Mouse (Mus musculus) small intestine, adult 2 months (tissue): ENCODE data around the gene Baiap2l2. TPM values are rescaled to one million over a fixed set of nuclear protein-coding genes. Genes with fewer than 3 reads are reported as not detected.
A peak's percentile ranks its signal among the peaks of the same experiment; 100 is the strongest.

Experiments
- H3K27ac ChIP-seq: fragments of 200-500 bp; 2 replicates; pipeline ENCODE4 v1.5.1; 2012; ENCODE audit warnings: low read depth, low read length, control low read depth, inconsistent platforms; ENCODE audit not compliant: insufficient read depth
- H3K27me3 ChIP-seq: fragments of 200-500 bp; 2 replicates; pipeline ENCODE4 v1.6.1; 2012; ENCODE audit warnings: mild to moderate bottlenecking, moderate library complexity, low read length, inconsistent platforms; ENCODE audit not compliant: control insufficient read depth, insufficient read depth
- H3K36me3 ChIP-seq: fragments of 200-500 bp; 2 replicates; pipeline ENCODE4 v1.6.1; 2012; ENCODE audit warnings: mild to moderate bottlenecking, low read length, control low read depth, inconsistent platforms; ENCODE audit not compliant: control insufficient read depth, insufficient read depth
- H3K4me1 ChIP-seq: fragments of 200-500 bp; 2 replicates; pipeline ENCODE4 v1.6.1; 2012; ENCODE audit warnings: low read length, inconsistent platforms, mixed read lengths; ENCODE audit not compliant: control insufficient read depth, insufficient read depth, insufficient read length
- H3K4me3 ChIP-seq: fragments of 200-500 bp; 2 replicates; pipeline ENCODE4 v1.5.1; 2012; ENCODE audit warnings: low read depth, mild to moderate bottlenecking, control low read depth, inconsistent platforms, low read length, moderate library complexity
- CTCF ChIP-seq: fragments of 200-500 bp; IDR thresholded peaks from 2 replicates; pipeline ENCODE4 v1.5.1; 2012; ENCODE audit warnings: low read depth, mild to moderate bottlenecking, control low read depth, inconsistent platforms, low read length, moderate library complexity, mixed read lengths; ENCODE audit not compliant: insufficient replicate concordance, insufficient read length; ENCODE audit errors: extremely low read depth
- POLR2A ChIP-seq: fragments of 200-500 bp; IDR thresholded peaks from 2 replicates; pipeline ENCODE4 v1.6.1; 2012; ENCODE audit warnings: low read depth, mild to moderate bottlenecking, control low read depth, inconsistent platforms, low read length, moderate library complexity
- WGBS: fragments of 180-500 bp; shearing (Covaris S2); methylation state at CpG from one replicate; pipeline ENCODE4 v1.1.7; 2018; 5-methylcytosine and 5-hydroxymethylcytosine counted together
- polyA plus RNA-seq: library from polyadenylated mRNA; depleted of rRNA; stranded (reverse); fragments of >200 nt; gene quantifications from 2 replicates; pipeline ENCODE4 v1.2.3, GENCODE M21; 2012

The Baiap2l2 gene
- polyA plus RNA-seq, 1 experiment, result 542 TPM

DNA sequence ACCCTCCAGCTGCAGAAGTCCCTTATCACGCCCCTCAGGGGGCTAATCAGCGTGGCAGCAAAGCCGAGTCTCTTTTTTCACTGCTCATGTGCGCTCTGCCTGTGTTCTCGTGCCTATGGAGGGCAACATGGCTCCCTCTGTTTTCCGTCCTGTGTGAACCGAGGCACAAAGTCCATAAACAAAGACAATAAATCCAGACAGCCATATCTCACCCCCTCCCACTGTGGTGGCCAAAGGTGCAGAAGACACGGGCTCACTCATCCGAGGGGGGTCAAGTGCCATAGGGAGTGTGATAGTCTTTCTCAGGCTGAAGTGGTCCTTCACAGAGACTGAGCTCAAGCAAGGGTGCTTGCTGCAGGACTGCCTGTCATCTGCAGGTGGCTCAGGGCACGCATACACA, 12.3 kb downstream of the Baiap2l2 start:
- H3K4me1 ChIP-seq, result peaks cover 21% of the 10 kb centered on the region
- WGBS, result 24% methylated on average over 10 of the region's 10 CpGs
- H3K36me3 ChIP-seq, result peaks cover 60% of the 10 kb centered on the region
- H3K27me3 ChIP-seq, result no peaks in the 10 kb centered on the region
- H3K4me3 ChIP-seq, result no peak overlapping the region
- TF ChIP-seq CTCF, result no peak
- H3K27ac ChIP-seq, result peak overlapping the region; percentile 22; the same call in 1 of the 2 replicates

GRCm38 (mm10) chr15:79271124-79271746, 14.1 kb downstream of the Baiap2l2 start:
- H3K4me3 ChIP-seq, result peak overlapping the region; percentile 42
- no peaks in the 10 kb centered on the region for H3K27me3 ChIP-seq
- no peak for TF ChIP-seq POLR2A
- peak; percentile 44; the same call in 1 of the 2 replicates for TF ChIP-seq CTCF
- H3K27ac ChIP-seq, result no peak overlapping the region
- H3K4me1 ChIP-seq, result peaks cover 21% of the 10 kb centered on the region
- H3K36me3 ChIP-seq, result peaks cover 63% of the 10 kb centered on the region
- WGBS, result 54% methylated on average over 17 of the region's 17 CpGs

DNA sequence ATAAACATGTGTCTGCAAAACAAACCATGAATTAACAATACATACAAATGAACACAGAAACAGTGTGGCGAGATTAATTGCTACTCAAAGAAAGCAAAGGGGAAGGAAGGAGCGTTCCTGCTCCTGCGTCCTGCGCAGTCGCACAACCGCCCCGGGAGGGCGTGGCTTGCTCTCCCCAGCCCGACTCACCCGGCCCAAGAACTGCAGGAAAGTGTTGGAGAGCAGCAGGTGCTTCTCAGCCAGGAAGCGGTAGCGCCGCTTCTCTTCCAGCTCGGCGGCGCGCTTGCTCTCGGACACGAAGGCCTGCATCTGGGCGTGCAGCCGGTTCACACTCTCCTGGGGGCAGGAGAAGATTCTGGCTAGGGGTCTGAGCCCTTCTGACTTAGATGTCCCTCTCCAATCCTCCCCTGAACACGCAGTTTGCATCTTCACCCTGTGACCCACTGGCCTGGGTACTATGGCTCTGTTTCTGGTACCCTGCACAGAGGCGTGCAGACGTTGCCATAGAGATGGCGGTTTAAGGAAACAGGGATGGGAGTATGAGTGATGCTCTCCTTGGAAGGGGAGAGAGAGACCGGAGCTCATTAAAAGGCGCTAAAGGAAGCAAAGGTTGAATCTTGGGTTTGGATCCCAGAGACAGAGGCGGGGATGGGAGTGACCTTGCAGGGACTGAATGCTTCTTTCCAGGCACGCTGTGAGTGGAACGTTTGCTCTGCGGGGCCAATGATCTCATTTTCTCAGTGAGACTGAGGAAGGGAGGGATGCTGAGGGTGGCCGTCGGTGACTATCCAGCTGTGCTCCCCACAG, 14.8 kb downstream of the Baiap2l2 start:
- H3K4me1 ChIP-seq, result peaks cover 21% of the 10 kb centered on the region
- peak overlapping the region; percentile 42 for H3K4me3 ChIP-seq
- peaks cover 65% of the 10 kb centered on the region for H3K36me3 ChIP-seq
- no peaks in the 10 kb centered on the region for H3K27me3 ChIP-seq
- 38% methylated on average over 33 of the region's 33 CpGs for whole genome bisulfite sequencing
- H3K27ac ChIP-seq, result no peak overlapping the region
- TF ChIP-seq POLR2A (peak; percentile 46; the same call in 1 of the 2 replicates), CTCF (no peak)

- TF ChIP-seq POLR2A, result no peak
- Histone ChIP-seq H3K36me3 (peaks cover 72% of the 10 kb centered on the region), H3K4me3 (no peak overlapping the region), H3K4me1 (peaks cover 18% of the 10 kb centered on the region), H3K27ac (no peak overlapping the region), H3K27me3 (no peaks in the 10 kb centered on the region)
- 35% methylated on average over 1 of the region's 1 CpGs for WGBS
Observed at GRCm38 (mm10) chr15:79268521-79268920, 16.8 kb downstream of the Baiap2l2 start.

DNA sequence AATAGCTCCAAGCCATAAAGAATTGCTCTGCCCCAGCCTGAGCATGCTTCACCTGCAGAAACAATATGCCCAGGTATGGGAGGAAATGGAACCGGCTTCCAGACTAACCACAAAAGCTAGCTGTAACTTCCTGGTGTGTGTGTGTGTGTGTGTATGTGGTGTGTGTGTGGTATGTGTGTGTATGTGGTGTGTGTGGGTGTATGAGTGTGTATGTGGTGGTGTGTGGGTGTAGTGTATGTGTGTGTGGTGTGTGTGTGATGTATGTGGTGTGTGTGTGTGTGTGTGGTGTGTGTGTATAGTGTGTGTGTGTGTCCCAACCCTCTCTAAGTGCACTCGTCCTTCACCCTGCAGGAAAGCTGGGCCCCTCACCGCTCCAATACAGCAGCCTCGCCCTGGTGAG, 20.0 kb downstream of the Baiap2l2 start:
- no peaks in the 10 kb centered on the region for H3K27me3 ChIP-seq
- TF ChIP-seq CTCF, result no peak
- 73% methylated on average over 4 of the region's 4 CpGs for WGBS

GRCm38 (mm10) chr15:79263726-79264125, 21.6 kb downstream of the Baiap2l2 start:
- no peak overlapping the region for H3K27ac ChIP-seq
- no peak overlapping the region for H3K4me3 ChIP-seq
- peaks cover 16% of the 10 kb centered on the region for H3K4me1 ChIP-seq
- WGBS, result 93% methylated on average over 6 of the region's 6 CpGs
- H3K36me3 ChIP-seq, result peaks cover 88% of the 10 kb centered on the region
- H3K27me3 ChIP-seq, result no peaks in the 10 kb centered on the region
- no peak for TF ChIP-seq CTCF

More for the DNA sequence above, 20.0 kb downstream of the Baiap2l2 start:
- Histone ChIP-seq H3K27ac (no peak overlapping the region), H3K4me3 (no peak overlapping the region), H3K4me1 (peaks cover 12% of the 10 kb centered on the region), H3K36me3 (peaks cover 84% of the 10 kb centered on the region)

DNA sequence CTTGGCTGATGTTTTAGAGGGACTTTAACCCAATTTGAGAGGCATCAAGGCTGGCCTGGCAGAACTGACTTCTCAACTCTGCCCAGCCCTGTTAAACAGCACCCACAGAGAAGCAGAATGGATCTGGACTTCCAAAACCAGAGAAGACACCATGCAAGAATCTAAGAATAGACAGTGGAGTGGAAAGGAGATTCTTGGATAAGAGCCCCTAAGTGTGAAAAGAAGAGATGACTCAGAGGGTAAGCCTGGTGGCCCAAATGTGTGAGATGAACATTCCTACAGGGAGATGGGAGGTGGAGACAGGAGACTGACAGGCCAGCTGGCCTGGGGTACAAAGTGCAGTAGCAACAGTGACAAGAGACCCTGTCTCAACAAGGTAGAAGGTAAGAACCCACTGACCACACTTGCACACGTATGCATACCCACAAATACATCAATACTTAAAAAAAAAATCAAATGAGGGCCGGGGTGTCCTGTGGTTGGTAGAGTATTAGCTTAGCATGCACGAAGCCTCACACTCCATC, 22.5 kb downstream of the Baiap2l2 start:
- H3K27me3 ChIP-seq, result no peaks in the 10 kb centered on the region
- peaks cover 16% of the 10 kb centered on the region for H3K4me1 ChIP-seq
- peaks cover 88% of the 10 kb centered on the region for H3K36me3 ChIP-seq
- WGBS, result 92% methylated on average over 3 of the region's 3 CpGs
- H3K4me3 ChIP-seq, result no peak overlapping the region
- TF ChIP-seq POLR2A, result no peak
- TF ChIP-seq CTCF, result no peak
- no peak overlapping the region for H3K27ac ChIP-seq
